Mouse (Mus musculus) midbrain, postnatal 0 days (tissue): ENCODE data around the gene Sell. TPM values are rescaled to one million over a fixed set of nuclear protein-coding genes. Genes with fewer than 3 reads are reported as not detected.

Source experiments
- ATAC-seq: fragments of 200-750 bp; cut with Nextera tagmentation; 2 replicates; pipeline ENCODE4 v1.8.0; 2017; ENCODE audit warnings: moderate number of reproducible peaks, mild to moderate bottlenecking, moderate TSS enrichment, moderate library complexity; ENCODE audit not compliant: low FRiP score
- DNase-seq: peaks from one replicate; pipeline ENCODE4 v3.0.0-alpha.2; 2015; ENCODE audit warnings: low spot score
- H3K27ac ChIP-seq: fragments of 300-500 bp; sonication (generic); 2 replicates; pipeline ENCODE4 v1.5.1; 2014; ENCODE audit warnings: low read depth, mild to moderate bottlenecking, low read length, mixed read lengths
- H3K27me3 ChIP-seq: fragments of 300-500 bp; sonication (generic); 2 replicates; pipeline ENCODE4 v1.6.1; 2014; ENCODE audit warnings: low read length, control low read depth, mixed read lengths; ENCODE audit not compliant: insufficient read depth
- H3K36me3 ChIP-seq: fragments of 300-500 bp; sonication (generic); 2 replicates; pipeline ENCODE4 v1.6.1; 2014; ENCODE audit warnings: low read length, control low read depth, mixed read lengths; ENCODE audit not compliant: insufficient read depth
- H3K4me1 ChIP-seq: fragments of 300-500 bp; sonication (generic); 2 replicates; pipeline ENCODE4 v1.6.1; 2014; ENCODE audit warnings: mild to moderate bottlenecking, control low read depth, antibody characterized with exemption, low read length, mixed read lengths; ENCODE audit not compliant: insufficient read depth
- H3K4me2 ChIP-seq: fragments of 300-500 bp; sonication (generic); 2 replicates; pipeline ENCODE4 v1.6.1; 2014; ENCODE audit warnings: low read depth, mild to moderate bottlenecking, low read length, mixed read lengths; ENCODE audit not compliant: poor library complexity, severe bottlenecking
- H3K4me3 ChIP-seq: fragments of 300-500 bp; sonication (generic); 2 replicates; pipeline ENCODE4 v1.5.1; 2014; ENCODE audit warnings: low read depth, mild to moderate bottlenecking, low read length, moderate library complexity
- H3K9ac ChIP-seq: fragments of 300-500 bp; sonication (generic); replicated peaks from 2 replicates; pipeline ENCODE4 v1.6.1; 2014; ENCODE audit warnings: mild to moderate bottlenecking, low read length, moderate library complexity, mixed read lengths; ENCODE audit not compliant: poor library complexity, severe bottlenecking
- H3K9me3 ChIP-seq: fragments of 300-500 bp; sonication (generic); 2 replicates; pipeline ENCODE4 v1.6.1; 2016; ENCODE audit warnings: low read length, control low read depth
- CTCF ChIP-seq: IDR thresholded peaks from 2 replicates; pipeline ENCODE4 v1.5.1; 2016; ENCODE audit warnings: antibody characterized with exemption, mild to moderate bottlenecking
- WGBS: fragments of 180-500 bp; shearing (Covaris S2); extraction: QIAGEN DNeasy Blood & Tissue Kit; methylation state at CpG from one replicate; pipeline ENCODE4 v1.1.7; 2014; 5-methylcytosine and 5-hydroxymethylcytosine counted together
- polyA plus RNA-seq: library from polyadenylated mRNA; unstranded; fragments of >200 nt; fragmentation: Nextera tagmentation; extraction: Ambion mirVana; gene quantifications from 2 replicates; pipeline ENCODE4 v1.2.1, GENCODE M21; 2015
- total RNA-seq: library from RNA; depleted of rRNA; stranded (reverse); fragments of >200 nt; gene quantifications from 2 replicates; pipeline ENCODE4 v1.2.3, GENCODE M21; 2014

Sell gene
- total and polyA plus RNA-seq, 2 experiments from 2014 or later = not detected

GRCm38 (mm10) chr1:164110591-164111329, 49.0 kb downstream of the Sell start:
- Histone ChIP-seq H3K27ac (no peak overlapping the region), H3K4me2 (no peak overlapping the region), H3K4me1 (no peaks in the 10 kb centered on the region), H3K27me3 (no peaks in the 10 kb centered on the region), H3K9ac (no peak overlapping the region), H3K36me3 (no peaks in the 10 kb centered on the region), H3K9me3 (no peaks in the 10 kb centered on the region), H3K4me3 (no peak overlapping the region)
- DNase-seq (no peak), ATAC-seq (no peak)
- no peak for TF ChIP-seq CTCF
- 93% methylated on average over 9 of the region's 9 CpGs for WGBS

- TF ChIP-seq CTCF = no peak
- no peak for ATAC-seq
- H3K36me3 ChIP-seq = no peaks in the 10 kb centered on the region
- no peak overlapping the region for H3K4me2 ChIP-seq
- DNase-seq = no peak
- H3K9me3 ChIP-seq = no peaks in the 10 kb centered on the region
- H3K27me3 ChIP-seq = no peaks in the 10 kb centered on the region
- no peak overlapping the region for H3K9ac ChIP-seq
- H3K4me1 ChIP-seq = no peaks in the 10 kb centered on the region
- H3K4me3 ChIP-seq = no peak overlapping the region
- no peak overlapping the region for H3K27ac ChIP-seq
- WGBS = 88% methylated on average over 5 of the region's 5 CpGs
Observed at GRCm38 (mm10) chr1:164114280-164114679, 52.5 kb downstream of the Sell start.

- Histone ChIP-seq H3K36me3 (no peaks in the 10 kb centered on the region), H3K4me2 (no peak within 1 kb of the TSS), H3K4me1 (no peaks in the 10 kb centered on the region), H3K27me3 (no peaks in the 10 kb centered on the region), H3K9me3 (no peaks in the 10 kb centered on the region), H3K27ac (no peak within 1 kb of the TSS), H3K4me3 (no peak within 1 kb of the TSS), H3K9ac (no peak within 1 kb of the TSS)
- DNase-seq (no peak), ATAC-seq (no peak)
- TF ChIP-seq CTCF = no peak
- WGBS = 80% methylated on average over 8 of the region's 8 CpGs
Observed at GRCm38 (mm10) chr1:164114947-164115493, 53.2 kb downstream of the Sell start, which contains the start of gene Selp. Gene Selp (plus strand): TSS chr1:164115264.

GRCm38 (mm10) chr1:164115647-164116046, 53.9 kb downstream of the Sell start:
- DNase-seq (no peak), ATAC-seq (no peak)
- Histone ChIP-seq H3K4me1 (no peaks in the 10 kb centered on the region), H3K9ac (no peak overlapping the region), H3K4me3 (no peak overlapping the region), H3K27ac (no peak overlapping the region), H3K4me2 (no peak overlapping the region), H3K27me3 (no peaks in the 10 kb centered on the region), H3K36me3 (no peaks in the 10 kb centered on the region), H3K9me3 (no peaks in the 10 kb centered on the region)
- no peak for TF ChIP-seq CTCF
- 76% methylated on average over 6 of the region's 6 CpGs for WGBS

- 89% methylated on average over 6 of the region's 6 CpGs for WGBS
- Histone ChIP-seq H3K9ac (no peak overlapping the region), H3K4me2 (no peak overlapping the region), H3K4me1 (no peaks in the 10 kb centered on the region), H3K27ac (no peak overlapping the region), H3K36me3 (no peaks in the 10 kb centered on the region), H3K9me3 (no peaks in the 10 kb centered on the region), H3K27me3 (no peaks in the 10 kb centered on the region), H3K4me3 (no peak overlapping the region)
- DNase-seq = no peak
- no peak for TF ChIP-seq CTCF
- no peak for ATAC-seq
Observed at GRCm38 (mm10) chr1:164117869-164118268, 56.1 kb downstream of the Sell start.
